Mouse (Mus musculus) right cerebral cortex, postnatal 10 days (tissue): ENCODE data around the gene Amhr2.

Source experiments
- DNase-seq, 2 experiments: peaks; one replicate each; pipeline ENCODE4 v3.0.0; 2021; ENCODE audit warnings: low spot score in 2 of 2

Amhr2 gene

DNA sequence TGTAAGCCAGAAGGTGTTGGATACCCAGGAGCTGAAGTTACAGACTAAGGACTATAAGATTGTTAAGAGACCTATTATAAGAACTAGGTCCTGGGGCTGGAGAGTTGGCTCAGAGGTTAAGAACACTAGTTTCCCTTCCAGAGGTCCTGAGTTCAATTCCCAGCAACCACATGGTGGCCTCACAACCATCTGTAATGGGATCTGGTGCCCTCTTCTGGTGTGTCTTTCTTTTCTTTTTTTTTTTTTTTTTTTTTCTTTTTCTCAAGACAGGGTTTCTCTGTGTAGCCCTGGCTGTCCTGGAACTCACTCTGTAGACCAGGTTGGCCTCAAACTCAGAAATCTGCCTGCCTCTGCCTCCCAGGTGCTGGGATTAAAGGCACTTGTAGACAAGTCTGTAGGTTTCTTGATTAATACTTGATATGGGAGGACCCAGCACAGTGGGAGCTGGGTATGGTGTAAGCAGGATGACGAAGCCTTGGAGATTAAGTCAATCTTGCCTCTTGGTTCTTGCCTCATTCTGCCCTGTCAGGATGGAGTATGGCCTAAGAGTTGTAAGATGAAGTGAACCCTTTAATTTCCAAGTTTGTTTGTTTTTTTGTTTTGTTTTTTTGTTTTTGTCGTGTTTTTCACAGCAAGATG lies 21.4 kb upstream of the Amhr2 start:
- no peak for DNase-seq

DNA sequence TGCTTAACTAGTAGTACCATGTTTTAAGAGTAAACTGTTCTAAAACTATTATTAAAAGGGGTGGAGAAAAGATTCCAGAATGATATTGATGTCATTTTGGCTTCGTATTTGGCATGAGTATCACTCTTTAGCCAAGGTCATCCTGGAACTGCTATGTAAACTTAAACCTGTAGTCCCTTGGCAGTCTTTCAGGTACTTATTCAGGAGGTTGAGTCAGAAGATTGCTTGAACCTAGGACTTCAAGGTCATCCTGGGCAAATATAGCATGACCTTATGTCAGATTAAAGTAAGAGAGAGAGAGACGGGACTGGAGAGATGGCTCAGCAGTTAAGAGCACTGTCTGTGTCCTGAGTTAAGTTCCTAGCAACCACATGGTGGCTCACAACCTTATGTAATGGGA lies 20.5 kb upstream of the Amhr2 start:
- DNase-seq, result no peak

DNA sequence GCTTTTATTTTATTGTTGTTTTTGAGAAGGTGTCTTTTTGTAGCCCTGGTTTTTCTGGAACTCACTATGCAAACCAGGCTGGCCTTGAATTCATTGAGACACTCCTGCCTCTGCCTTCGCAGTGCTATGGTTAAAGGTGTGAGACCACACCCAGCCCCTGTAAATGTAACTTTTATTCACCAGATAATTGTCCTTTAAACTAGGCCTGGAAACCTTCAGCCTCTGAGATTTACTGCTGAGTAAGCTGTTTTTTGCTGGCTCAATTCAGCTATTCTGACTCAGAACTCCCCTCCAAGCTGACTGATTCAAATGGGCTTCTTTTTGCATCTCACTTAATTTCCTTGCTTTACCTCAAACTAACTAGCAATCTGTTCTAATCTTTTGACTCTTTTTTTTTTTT lies 18.2 kb upstream of the Amhr2 start:
- no peak for DNase-seq

- DNase-seq, result no peak
Measured at GRCm38 (mm10) chr15:102432046-102432445, 13.1 kb upstream of the Amhr2 start.

- DNase-seq, result no peak
Measured at GRCm38 (mm10) chr15:102433173-102433572, 12.0 kb upstream of the Amhr2 start.

DNA sequence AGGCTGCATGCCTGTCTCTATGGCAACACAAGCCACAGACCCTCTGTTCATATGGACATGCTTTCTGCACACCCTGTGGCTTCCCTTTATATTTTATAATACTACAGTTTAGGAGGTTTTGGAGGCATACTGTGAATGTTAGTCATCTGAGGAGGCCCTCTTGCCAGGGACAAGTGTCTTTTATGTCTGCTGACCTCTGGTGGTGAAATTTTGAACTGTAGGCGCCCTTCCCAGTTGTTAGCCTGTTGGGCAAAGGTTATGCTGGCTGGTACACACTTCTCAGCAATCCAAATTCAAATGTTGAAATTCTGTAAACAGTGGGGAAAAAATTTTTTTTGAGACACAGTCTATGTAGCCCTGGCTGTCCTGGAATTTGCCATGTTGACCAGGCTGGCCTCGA lies 2.7 kb upstream of the Amhr2 start:
- peak; percentile 79 to 86 for DNase-seq

DNA sequence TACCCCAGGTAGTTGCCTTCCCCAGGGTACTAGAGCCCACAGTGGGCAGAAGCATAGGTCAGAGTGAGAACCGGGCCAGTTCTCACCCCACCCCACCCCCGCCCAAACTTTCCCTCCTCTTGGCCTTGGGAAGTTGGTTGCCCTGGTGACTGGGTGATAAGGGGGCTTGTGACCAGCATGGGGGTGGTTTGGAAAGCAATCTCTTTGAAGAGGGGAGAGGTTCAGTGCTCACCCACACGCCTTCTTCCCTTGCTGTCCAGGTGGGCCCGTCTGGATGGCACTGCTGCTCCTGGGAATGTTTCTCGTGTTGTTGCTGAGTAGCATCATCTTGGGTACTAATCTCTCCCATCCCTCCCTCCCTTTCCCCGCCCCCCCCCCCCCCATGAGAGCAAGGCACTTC lies 1.3 kb downstream of the Amhr2 start:
- DNase-seq, result no peak

DNA sequence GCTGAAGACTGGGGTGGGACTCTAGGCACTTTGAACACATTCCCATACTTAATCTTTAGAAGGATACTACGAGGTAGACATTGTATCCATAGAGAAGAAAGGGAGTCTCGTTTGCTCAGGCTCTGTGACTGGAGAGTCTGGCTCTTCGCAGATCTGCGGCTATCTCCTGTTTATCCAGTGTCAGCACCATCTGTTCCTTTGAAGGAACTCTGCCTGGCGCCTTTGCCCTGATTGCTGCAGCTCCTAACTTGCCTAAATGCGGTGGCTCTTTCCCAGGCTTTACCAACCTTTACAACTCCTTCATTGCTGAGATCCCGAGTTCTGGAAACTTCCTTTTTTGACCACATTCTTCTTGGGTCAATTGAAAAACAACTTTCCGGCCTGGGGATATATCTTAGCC lies 4.2 kb downstream of the Amhr2 start:
- no peak for DNase-seq

DNA sequence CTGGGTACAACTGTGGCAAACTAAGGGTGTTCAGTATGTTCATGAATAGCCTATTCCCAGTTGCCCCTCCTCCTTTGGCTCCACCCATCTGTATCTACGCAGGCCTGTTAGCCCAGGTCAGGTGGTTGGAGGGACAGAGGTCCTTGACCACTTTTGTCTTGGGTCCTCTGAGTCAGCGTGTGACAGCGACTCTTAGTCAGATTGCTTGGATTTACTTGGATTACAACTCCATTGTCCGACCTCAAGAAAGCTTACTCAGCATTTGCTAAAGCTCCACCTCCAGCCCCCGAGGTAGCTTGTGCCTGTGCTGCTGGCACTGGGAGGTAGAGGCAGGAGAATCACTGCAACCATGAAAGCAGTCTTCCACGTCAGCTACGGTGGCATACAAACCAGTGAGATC lies 5.8 kb downstream of the Amhr2 start:
- DNase-seq, result no peak

GRCm38 (mm10) chr15:102451666-102452430 lies 6.7 kb downstream of the Amhr2 start:
- peak in 1 of 2 experiments; percentile 36 for DNase-seq

- no peak for DNase-seq
Measured at GRCm38 (mm10) chr15:102455993-102456392, 10.8 kb downstream of the Amhr2 start.

DNA sequence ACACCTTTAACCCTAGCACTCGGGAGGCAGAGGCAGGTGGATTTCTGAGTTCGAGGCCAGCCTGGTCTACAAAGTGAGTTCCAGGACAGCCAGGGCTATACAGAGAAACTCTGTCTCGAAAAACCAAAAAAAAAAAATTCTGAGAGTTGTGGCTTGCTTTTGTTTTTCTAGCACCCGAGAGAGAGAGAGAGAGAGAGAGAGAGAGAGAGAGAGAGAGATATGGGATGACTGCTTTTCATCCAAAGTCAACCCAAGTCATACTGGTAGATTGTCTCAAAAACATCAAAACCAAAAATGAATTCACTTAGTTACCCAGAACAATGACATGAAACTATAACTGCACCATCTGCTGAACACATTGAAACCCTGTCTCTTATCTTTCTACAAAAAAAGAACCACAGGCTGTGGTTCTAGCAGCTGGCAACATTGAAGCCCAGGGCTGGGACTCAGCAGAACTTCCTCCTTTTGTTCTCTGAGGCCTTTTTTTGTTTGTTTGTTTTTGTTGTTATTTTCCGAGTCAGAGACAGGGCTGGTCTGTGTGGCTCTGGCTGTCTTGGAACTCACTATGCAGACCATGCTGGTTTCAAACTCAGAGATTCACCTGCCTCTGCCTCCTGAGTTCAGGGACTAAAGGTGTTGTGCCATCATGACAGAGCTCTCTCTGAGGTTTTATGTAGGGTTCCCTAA lies 13.0 kb downstream of the Amhr2 start:
- DNase-seq, result no peak

DNA sequence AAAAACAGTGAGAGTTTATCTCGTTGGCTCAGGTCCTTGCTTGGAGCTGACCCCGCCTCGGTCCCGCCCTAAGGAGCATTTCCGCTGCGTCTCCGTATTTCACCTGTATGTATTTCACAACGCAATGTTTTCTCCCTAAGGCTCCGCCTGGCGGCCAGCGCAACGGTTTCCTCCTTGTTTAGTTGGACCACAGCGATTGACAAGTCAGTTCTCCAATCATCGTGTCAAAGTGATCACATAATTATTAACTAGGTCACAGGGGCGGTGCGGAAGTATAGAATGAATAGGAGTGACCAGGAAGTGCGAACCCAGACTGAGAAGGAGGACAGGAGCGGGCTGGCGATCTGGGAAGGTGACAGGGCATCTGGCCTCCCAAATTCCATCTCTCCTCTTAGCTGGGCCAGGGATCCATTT lies 13.7 kb downstream of the Amhr2 start, which contains the start of gene Prr13:
TSS of gene Prr13 (plus strand) at position 125 of the 414 bp plus-strand sequence.
- peak; percentile 93 to 94 for DNase-seq

- no peak for DNase-seq
Measured at GRCm38 (mm10) chr15:102459381-102459780, 14.2 kb downstream of the Amhr2 start.

DNA sequence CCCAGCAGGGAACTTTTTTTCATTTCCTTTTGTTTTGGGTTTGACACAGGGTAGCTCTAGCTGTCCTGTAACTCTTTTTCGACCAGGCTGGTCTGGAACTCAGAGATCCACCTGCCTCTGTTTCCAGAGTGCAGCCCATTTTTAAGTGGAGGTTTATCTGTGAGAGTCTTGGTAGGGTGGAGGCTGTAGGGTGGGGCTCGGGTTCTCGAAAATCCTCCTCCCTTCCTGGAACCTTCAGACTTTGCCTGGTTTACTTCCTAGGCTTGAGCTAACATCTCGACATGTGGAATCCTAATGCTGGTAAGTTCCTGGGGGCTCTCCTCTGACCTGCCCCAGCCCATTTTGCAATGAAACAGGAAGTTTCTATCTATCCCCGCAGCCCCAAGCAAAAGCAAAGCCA lies 14.7 kb downstream of the Amhr2 start:
- no peak for DNase-seq

- DNase-seq, result no peak
Measured at GRCm38 (mm10) chr15:102460409-102460808, 15.2 kb downstream of the Amhr2 start.

DNA sequence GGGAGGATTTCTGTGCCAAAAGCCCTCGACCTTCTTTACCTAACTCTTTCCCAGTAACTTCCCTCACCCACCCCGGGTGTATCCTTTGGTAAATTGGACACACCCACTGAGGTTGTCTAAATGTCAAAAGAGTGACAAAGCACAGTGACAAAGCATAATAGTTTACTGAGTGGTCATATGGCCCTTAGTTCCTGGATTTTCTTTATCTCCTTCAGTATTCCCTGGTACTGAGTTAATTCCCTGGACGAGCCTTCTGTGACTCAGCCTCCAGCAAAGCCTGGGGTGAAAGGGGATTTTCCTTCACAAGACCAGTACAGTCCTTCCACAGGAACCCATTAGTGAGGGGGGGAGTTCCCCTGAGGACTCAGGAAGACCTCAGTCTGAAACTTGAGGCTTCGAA lies 15.8 kb downstream of the Amhr2 start:
- no peak for DNase-seq

DNA sequence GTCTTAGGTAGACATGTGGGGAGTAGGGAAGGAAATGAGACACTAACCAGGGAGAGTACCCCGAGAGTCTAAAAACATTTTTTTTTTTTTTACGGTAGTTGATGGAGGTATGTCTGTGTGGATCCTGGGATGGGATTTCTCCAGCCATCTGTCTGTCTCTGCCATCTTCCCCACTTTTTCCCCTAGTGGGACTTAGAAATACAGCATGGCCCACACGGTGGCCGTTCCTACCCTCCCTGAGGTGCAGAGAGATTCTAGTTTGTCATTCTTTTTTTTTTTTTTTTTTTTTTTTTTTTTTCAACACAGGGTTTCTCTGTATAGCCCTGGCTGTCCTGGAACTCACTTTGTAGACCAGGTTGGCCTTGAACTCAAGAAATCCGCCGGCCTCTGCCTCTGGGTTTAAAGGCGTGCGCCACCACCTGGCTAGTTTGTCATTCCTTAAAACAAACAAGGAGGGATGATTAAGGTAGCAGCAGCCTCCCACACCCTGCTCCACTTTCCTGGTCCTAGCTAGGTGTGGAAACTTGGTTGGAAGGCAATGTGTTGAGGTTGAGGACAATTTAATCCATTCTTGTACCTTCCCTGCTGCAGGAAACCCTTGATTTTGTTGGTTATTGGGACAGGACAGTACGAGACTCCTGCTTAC lies 16.4 kb downstream of the Amhr2 start:
- no peak for DNase-seq

DNA sequence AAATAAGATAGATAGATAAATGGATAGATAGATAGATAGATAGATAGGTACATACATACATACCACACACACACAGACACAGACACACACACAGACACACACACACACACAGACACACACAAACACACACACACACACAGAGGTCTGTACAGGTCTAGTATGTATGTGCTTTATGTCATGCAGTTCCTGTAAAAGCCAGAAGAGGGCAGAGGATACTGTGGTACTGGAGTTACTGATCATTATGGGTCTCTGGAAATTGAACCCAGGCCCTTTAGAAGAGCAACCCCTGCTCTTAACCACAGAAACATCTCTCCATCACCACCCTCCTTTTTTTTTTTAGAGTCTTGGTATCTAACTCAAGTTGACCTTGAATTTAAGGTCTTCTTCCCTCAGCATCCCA lies 18.5 kb downstream of the Amhr2 start:
- DNase-seq, result no peak

DNA sequence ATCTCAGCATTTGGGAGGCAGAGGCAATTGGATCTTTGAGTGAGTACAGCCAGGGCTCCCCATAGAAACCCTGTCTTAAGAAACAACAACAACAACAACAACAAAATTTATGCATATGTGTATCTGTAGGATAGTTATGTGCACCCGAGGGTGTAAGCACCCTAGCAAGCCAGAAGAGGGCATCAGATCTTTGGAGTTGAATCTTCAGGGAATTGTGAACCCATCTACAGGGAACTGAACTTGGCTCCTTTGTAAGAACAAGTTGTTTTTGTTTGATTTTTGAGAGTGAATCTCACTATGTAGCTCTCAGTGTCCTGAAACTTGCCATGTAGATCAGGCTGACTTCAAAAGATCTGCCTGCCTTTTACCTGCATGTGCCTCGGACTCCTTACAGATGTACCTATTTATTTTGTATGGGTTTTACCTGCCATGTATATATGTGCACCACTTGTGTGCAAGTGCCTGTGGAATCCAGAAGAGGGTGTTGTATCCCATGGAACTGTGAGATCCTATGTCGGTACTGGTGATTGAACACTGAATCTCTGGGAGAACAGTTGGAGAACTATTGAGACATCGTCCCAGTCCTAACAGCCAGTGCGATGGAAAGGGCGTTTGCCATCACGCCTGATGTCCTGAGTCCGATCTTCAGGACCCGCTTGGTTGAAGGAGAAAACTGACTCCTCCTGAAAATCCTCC lies 23.7 kb downstream of the Amhr2 start:
- DNase-seq, result no peak

DNA sequence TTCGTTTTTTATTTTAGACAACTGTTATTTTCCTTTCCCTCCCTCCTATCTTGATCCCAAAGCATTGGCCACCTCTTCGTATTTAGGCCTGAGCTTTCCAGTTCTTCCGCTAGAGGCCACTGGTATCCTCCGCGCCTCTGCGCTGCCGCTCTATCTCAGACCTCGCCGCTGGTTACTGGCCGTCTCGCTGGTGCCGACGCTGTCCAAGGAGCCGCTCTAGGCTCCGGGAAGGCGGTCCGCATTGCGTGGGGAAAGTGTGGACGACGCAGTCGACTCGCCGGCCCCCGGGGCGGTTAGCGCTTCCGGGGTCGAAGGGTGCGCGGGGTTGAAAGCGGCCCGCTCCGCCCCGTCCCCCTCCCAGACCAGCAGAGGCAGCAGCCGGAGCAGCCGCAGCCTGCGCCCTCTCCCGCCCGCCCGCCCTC lies 25.0 kb downstream of the Amhr2 start, which contains the start of gene Pcbp2:
TSS of gene Pcbp2 (plus strand) at position 357 of the 422 bp plus-strand sequence.
- DNase-seq, result peak; percentile 98
